ENCODE assay signal across 22 mouse cellular contexts in genomic region chr12:35827797-35828196, GRCm38 (mm10).
DNase-seq lines count a peak whose midpoint lies in the region; ATAC-seq and TF ChIP-seq lines count a peak whose summit lies in the region.
"Had no signal": no experiment of that assay in that cellular context is flagged by ENCODE, and none has a peak within 500 bp of the region (broad histone marks: within the 10 kb centered on the region; RNA-seq: fewer than 3 reads in every experiment).

No protein-coding gene starts in this region.

- no peak overlapping the region for H3K9ac ChIP-seq in MEL (ENCODE audit: control insufficient read depth, low read depth, low read length, poor library complexity, severe bottlenecking)
- H3K9ac ChIP-seq: embryonic facial prominence, embryonic 15.5 days; heart, embryonic 15.5 days; hindbrain, embryonic 14.5 days had no signal

- no peaks in the 10 kb centered on the region for H3K9me3 ChIP-seq in MEL (replicated peaks; ENCODE audit: insufficient read depth, low read length)
- H3K9me3 ChIP-seq: embryonic facial prominence, embryonic 15.5 days; forebrain, embryonic 10.5 days; heart, embryonic 15.5 days; hindbrain, embryonic 10.5 days had no signal

- TF ChIP-seq CTCF in MEL (IDR thresholded peaks at IDR 0.05 in 2 of 3, conservative IDR thresholded peaks at IDR 0.05 in 1 of 3; ENCODE audit: control insufficient read depth in 1 of 3, insufficient read depth in 1 of 3, low read depth in 2 of 3, low read length in 3 of 3, poor library complexity in 1 of 3, severe bottlenecking in 1 of 3), result no peak

- peak; percentile 68 to 69; a peak in 3 of 4 replicates for ATAC-seq in hematopoietic stem cell, adult 5-6 weeks (replicated peaks in 1 of 2; ENCODE audit: insufficient read depth in 1 of 2, low FRiP score in 2 of 2, low TSS enrichment in 1 of 2, low read depth in 1 of 2, poor library complexity in 2 of 2, severe bottlenecking in 2 of 2)
- ATAC-seq: forebrain, embryonic 14.5 days had no signal

- H3K27me3 ChIP-seq in MEL (ENCODE audit: control insufficient read depth in 1 of 2, insufficient read depth in 2 of 2, low read length in 2 of 2), result no peaks in the 10 kb centered on the region
- H3K27me3 ChIP-seq: embryonic facial prominence, embryonic 15.5 days; heart, embryonic 15.5 days had no signal

- no peak for TF ChIP-seq RAD21 in MEL (IDR thresholded peaks at IDR 0.05; ENCODE audit: low read depth, low read length)

- peaks cover 0 to 9% of the 10 kb centered on the region in 2 experiments; a peak in 3 of 4 replicates for H3K4me1 ChIP-seq in MEL (ENCODE audit: control insufficient read depth in 1 of 2, insufficient read depth in 2 of 2, low read length in 2 of 2)

- DNase-seq in thymus, postnatal 4 days, result peak; percentile 16
- no peak for DNase-seq in thymus, postnatal 14 days
- DNase-seq in MEL (ENCODE audit: low read depth, low spot score) (peak; percentile 69), liver (no peak)
- no peak for DNase-seq in layer of hippocampus, postnatal 25 days (ENCODE audit: extremely low spot score in 1 of 2, low spot score in 1 of 2)
- DNase-seq in ovary, postnatal 36 days (ENCODE audit: low spot score), result no peak
- DNase-seq: adrenal gland, adult 8-10 months; adrenal gland, postnatal 36 days; cerebellum, adult 2 months; cerebellum, postnatal 10 days; embryo, embryonic 11 days; gastrocnemius, adult 2 months; gastrocnemius, postnatal 36 days; heart, postnatal 14 days had no signal

- no peak overlapping the region for H3K27ac ChIP-seq in MEL (ENCODE audit: control insufficient read depth, low read depth, low read length)
- H3K27ac ChIP-seq: embryonic facial prominence, embryonic 15.5 days; forebrain, embryonic 10.5 days; gastrocnemius, adult 2 months; heart, embryonic 15.5 days; hindbrain, embryonic 10.5 days; hindbrain, embryonic 14.5 days had no signal

- no peak for TF ChIP-seq POLR2A in MEL (IDR thresholded peaks at IDR 0.05; ENCODE audit: control insufficient read depth in 1 of 2, insufficient read depth in 1 of 2, low read depth in 1 of 2, low read length in 2 of 2, poor library complexity in 1 of 2)

- TF ChIP-seq EP300 in MEL (IDR thresholded peaks at IDR 0.05; ENCODE audit: low read depth in 1 of 2, low read length in 2 of 2), result no peak

- peaks cover 0 to 15% of the 10 kb centered on the region in 2 experiments; a peak in 2 of 4 replicates for H3K36me3 ChIP-seq in MEL (ENCODE audit: control insufficient read depth in 1 of 2, insufficient read depth in 2 of 2, low read length in 2 of 2)
- H3K36me3 ChIP-seq: embryonic facial prominence, embryonic 15.5 days; forebrain, embryonic 10.5 days; heart, embryonic 15.5 days; hindbrain, embryonic 10.5 days had no signal

- no peak overlapping the region for H3K4me3 ChIP-seq in MEL (ENCODE audit: control insufficient read depth in 1 of 2, insufficient read depth in 1 of 2, low read depth in 2 of 2, low read length in 2 of 2)
- H3K4me3 ChIP-seq: embryonic facial prominence, embryonic 15.5 days; erythroblast, embryonic 14.5 days; forebrain, embryonic 10.5 days; gastrocnemius, adult 2 months; heart, embryonic 15.5 days; hindbrain, embryonic 10.5 days had no signal

- H3K79me2 ChIP-seq in MEL (ENCODE audit: control insufficient read depth, insufficient read depth, low read length, poor library complexity), result no peaks in the 10 kb centered on the region

TF ChIP-seq in MEL, 35 proteins besides CTCF, POLR2A, EP300 and RAD21:
- TF ChIP-seq POLR2AphosphoS2 (IDR thresholded peaks at IDR 0.05; ENCODE audit: low read length) (no peak), MEF2A (IDR thresholded peaks at IDR 0.05; ENCODE audit: extremely low read depth, insufficient replicate concordance, low read depth, low read length, poor library complexity, severe bottlenecking) (no peak), TAL1 (IDR thresholded peaks at IDR 0.05; ENCODE audit: low read length) (no peak), CHD1 (IDR thresholded peaks at IDR 0.05; ENCODE audit: low read depth, low read length) (no peak), TBP (IDR thresholded peaks at IDR 0.05; ENCODE audit: low read depth, low read length) (no peak), SIN3A (IDR thresholded peaks at IDR 0.05; ENCODE audit: low read length) (no peak), JUND (IDR thresholded peaks at IDR 0.05; ENCODE audit: low read depth, low read length) (no peak), UBTF (IDR thresholded peaks at IDR 0.05; ENCODE audit: borderline replicate concordance, insufficient read depth, low read depth, low read length) (no peak)

Comparison
In these comparisons a context has a peak if more than half of its experiments do, and no peak if none do; other contexts are left out.
1. DNase-seq: peak in thymus, postnatal 4 days (single experiment) and MEL (single experiment); none in thymus, postnatal 14 days (single experiment), layer of hippocampus, postnatal 25 days (0 of 2), ovary, postnatal 36 days (single experiment) and liver (single experiment).